Mouse (Mus musculus): ENCODE results near the gene Fmo4.

DNA sequence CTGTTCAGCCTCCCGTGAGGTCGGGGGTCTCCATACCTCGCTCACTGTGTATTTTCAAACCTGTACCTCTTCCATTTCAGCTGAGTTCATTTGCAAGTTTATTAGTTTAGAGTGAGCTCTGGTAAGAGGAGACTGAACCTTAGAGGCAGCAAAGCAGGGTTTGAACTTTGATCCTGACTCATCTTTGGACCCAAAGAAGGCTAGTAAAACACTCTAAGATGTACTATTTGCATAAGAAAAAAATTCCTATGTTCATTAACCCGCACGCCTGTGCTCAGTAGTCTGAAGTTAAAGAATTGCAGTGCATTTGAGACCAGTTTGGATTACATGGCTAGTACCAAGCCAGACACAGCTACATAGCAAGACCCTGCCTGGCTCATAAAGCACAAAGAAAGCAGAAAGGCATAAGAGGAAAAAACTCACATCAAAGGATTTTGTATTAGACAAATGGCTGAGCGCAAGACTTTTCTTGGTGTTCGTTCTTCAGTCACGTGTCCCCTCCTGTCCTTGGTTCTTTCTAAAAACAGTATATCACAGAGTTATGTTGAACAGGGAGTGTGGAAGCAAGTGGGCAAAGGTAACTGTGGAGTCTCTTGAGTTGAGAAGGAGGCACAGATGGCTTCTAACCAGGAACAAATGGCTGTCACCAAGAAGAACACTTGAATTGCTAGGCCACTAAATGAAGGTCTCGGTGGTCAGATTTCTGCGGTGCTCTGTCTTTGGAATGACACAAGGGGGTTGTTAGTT is 1.8 kb upstream of the Fmo4 start:
- TF ChIP-seq POLR2A (IDR thresholded peaks at IDR 0.05; ENCODE audit: control insufficient read depth, low read depth, low read length) (no peak), CTCF (IDR thresholded peaks at IDR 0.05; ENCODE audit: control insufficient read depth, insufficient read depth, insufficient replicate concordance, low read depth, low read length) (no peak)

Data from testis, adult 2 months (tissue).